Mouse (Mus musculus): ENCODE data around the gene Slco2a1.

DNA sequence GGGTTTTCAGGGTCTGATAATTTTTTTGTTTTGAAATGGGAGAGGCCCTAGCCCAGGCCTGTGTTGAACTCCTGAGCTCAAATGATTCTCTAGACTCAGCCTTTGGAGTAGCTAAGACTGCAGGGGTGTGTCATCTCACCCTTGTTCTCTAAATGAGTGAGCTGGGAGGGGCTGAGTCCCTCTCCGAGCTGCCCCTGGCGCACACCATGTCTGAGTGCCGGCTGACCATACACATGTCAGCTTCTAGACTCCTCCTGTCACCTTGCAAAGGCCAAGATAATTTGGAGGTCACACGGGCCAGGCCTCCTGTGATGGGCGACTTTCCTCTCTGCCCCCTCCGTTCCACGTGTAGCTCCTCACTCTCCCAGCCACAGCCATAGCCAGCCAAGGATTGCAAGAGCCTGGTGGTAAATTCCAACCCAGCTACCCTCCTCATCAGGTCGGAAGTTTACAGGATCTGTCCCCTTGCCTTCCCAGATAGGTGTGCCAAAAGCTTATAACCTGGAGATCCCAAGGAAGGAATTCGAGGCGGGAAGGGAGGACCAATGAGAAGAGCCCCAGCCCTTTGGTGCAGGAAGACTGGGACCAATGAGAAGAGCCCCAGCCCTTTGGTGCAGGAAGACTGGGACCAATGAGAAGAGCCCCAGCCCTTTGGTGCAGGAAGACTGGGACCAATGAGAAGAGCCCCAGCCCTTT is 26.3 kb upstream of the Slco2a1 start:
- TF ChIP-seq CTCF (IDR thresholded peaks at IDR 0.05; ENCODE audit: insufficient read depth, low read depth, low read length) (no peak), POLR2A (IDR thresholded peaks at IDR 0.05; ENCODE audit: insufficient read depth, low read depth, low read length) (no peak)
